Mouse (Mus musculus) liver, adult (tissue): ENCODE results near the gene Zfhx3.

Source experiments
- GATA4 ChIP-seq: IDR thresholded peaks from 2 replicates; pipeline ENCODE4 v1.6.1; 2014; ENCODE audit warnings: mild to moderate bottlenecking, low read length; ENCODE audit not compliant: insufficient replicate concordance

Zfhx3 gene

GRCm38 (mm10) chr8:107941922-107942694 is at the start of gene Zfhx3:
Zfhx3 (plus strand) TSS chr8:107942644.
- no peak for TF ChIP-seq GATA4

GRCm38 (mm10) chr8:107918984-107919383 is 23.5 kb upstream of the Zfhx3 start:
- no peak for TF ChIP-seq GATA4

- TF ChIP-seq GATA4, result no peak
Measured at GRCm38 (mm10) chr8:107926149-107926548, 16.3 kb upstream of the Zfhx3 start.

- no peak for TF ChIP-seq GATA4
Measured at GRCm38 (mm10) chr8:107936725-107937124, 5.7 kb upstream of the Zfhx3 start.

GRCm38 (mm10) chr8:107940181-107940580 is 2.3 kb upstream of the Zfhx3 start:
- TF ChIP-seq GATA4, result no peak

GRCm38 (mm10) chr8:107942752-107943510 is 487 bp downstream of the Zfhx3 start:
- no peak for TF ChIP-seq GATA4

GRCm38 (mm10) chr8:107943550-107944348 is 1.3 kb downstream of the Zfhx3 start:
- no peak for TF ChIP-seq GATA4

GRCm38 (mm10) chr8:107944676-107945600 is 2.5 kb downstream of the Zfhx3 start:
- TF ChIP-seq GATA4, result no peak

GRCm38 (mm10) chr8:107946888-107947287 is 4.4 kb downstream of the Zfhx3 start:
- no peak for TF ChIP-seq GATA4

- no peak for TF ChIP-seq GATA4
Measured at GRCm38 (mm10) chr8:107955887-107956286, 13.4 kb downstream of the Zfhx3 start.

- TF ChIP-seq GATA4, result no peak
Measured at GRCm38 (mm10) chr8:107957566-107957965, 15.1 kb downstream of the Zfhx3 start.

GRCm38 (mm10) chr8:107960466-107960865 is 18.0 kb downstream of the Zfhx3 start:
- TF ChIP-seq GATA4, result no peak

- no peak for TF ChIP-seq GATA4
Measured at GRCm38 (mm10) chr8:107960878-107961277, 18.4 kb downstream of the Zfhx3 start.

GRCm38 (mm10) chr8:107972198-107972597 is 29.8 kb downstream of the Zfhx3 start:
- peak; percentile 66; the same call in 1 of the 2 replicates for TF ChIP-seq GATA4
